Mouse (Mus musculus) cerebellum, postnatal 14 days (tissue): Measurements from ENCODE around the gene Ttc41.
"Not testable (repeated sequence)": the region's sequence is repeated elsewhere in the genome, so short reads cannot be mapped to it uniquely, and the experiment has no call there.

Experiments
- DNase-seq, 2 experiments: peaks; one replicate each; pipeline ENCODE4 v3.0.0; 2021; ENCODE audit warnings: mixed read lengths in 2 of 2

Gene Ttc41

DNA sequence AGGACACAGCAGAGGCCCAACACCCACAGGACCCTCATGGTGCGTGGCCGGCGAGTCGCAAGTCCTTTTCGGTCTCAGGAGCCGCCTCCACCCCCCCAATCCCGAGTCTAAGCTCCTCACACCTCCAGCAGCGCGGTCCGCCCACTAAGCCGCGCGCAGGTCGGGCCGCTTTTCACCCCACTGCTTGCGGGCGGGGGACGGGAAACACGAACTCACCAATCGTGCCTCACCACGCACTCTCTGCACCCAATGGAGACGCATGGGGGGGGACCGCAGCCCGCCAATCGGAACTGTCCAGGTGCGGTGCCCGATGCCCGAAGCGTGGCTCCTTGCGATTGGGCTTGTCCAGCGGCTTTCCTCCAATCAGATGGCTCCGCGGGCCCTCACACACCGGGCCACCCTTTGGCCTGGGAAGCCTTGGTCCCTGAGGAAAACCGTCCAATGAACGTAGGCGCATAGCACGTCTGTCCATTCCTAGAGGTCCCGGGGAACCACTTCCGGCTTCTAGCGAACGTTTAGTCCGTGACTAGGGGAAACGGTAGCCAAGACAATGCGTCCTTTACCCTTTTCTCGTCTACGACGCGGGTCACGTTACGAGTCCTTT lies at the start of gene Ttc41, which contains the start of gene Hsp90b1:
Gene Ttc41 (plus strand): TSS at position 494 of the 604 bp plus-strand sequence.
Gene Hsp90b1 (minus strand): TSS at position 192 of the 604 bp plus-strand sequence.
- peak; percentile 98 to 99 for DNase-seq

DNA sequence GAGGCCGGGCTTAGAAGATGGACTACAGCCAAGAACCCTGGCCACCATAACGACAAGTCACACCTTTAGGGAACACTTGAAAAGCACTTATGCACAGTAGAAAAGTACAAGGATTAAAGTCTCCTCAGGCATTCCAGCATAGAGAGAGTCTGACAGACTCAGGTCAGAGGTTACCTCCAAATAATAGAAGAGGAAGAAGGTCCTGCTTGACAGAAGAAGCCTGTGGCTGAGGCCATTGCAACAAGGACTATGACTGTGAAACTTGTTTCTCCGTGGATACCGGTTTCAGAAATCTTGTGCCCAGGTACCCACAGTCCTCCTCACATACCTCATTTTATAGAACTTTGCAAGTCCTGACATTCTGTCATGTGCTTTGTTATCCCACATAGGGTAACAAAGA lies 35.1 kb upstream of the Ttc41 start:
- DNase-seq = not testable (repeated sequence)

DNA sequence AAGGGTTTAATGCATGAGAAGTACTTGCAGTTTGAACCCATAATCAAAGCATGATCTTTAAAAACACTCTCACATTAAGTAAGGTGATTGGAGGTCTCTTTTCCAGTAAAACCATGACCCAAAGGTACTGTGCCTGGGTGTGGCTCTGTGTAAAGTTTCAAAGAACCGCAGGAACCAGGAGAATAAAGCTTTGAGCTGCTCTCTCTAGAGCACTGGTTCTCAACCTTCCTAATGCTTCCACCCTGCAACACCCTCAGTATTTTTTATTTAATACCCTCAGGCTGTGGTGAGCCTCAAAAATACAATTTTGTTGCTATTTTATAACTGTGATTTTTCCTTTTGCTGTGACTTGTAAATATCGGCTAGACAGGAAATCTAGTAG lies 20.8 kb upstream of the Ttc41 start:
- DNase-seq = not testable (repeated sequence)

DNA sequence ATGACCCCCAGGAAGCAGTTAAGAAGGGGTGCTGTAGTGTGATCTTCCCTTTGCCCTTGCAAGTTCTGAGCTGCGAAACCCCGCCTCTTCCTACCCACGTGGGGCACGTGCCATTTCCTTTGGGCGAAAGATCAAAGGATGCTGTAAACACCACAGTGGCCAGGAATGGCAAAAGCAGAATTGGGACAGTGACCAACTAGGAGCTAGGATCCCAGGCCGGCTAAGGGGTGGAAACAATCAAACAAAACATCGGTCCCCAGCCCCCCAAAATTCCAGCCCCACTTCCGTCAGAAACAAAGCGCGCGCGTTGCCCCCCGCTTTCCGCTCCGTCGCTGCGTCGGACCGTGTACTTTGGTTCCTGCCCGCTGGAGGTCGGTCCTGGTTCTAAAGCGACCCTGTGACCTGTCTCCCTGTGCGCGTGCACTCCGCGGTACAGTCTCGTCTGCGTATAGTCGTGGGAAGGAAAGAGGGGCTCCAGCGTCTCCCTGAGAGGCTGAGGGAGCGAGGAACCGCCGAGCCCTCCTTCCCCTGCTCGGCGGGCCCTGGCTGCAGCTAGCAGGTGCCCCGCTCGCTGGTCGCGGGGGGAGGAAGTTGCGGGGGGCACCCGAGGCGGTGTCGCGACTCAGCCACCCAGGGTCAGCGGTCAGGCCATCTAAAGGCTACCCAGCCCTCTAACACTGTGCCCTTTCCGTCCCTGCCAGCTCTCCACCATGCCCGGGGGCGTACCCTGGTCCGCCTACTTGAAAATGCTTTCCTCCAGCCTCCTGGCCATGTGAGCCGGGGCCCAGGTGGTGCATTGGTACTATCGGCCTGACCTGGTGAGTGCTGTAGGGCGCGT lies 20.2 kb upstream of the Ttc41 start:
- peak; percentile 89 to 90 for DNase-seq

DNA sequence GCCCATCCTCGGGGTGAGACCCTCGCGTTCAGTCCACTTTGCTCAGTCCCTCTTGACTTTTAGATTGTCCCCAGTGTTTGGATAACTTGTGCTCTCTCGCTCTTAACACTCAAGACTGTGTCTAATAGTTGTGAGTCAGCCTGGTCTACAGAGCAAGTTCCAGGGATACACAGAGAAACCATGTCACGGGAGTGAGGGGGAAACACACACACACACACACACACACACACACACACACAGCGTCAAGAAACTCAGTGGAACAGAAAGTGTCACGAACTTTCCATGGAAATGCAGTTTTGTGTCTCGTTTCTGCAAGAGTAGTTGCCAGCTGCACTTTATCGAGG lies 19.6 kb upstream of the Ttc41 start:
- DNase-seq = not testable (repeated sequence)

DNA sequence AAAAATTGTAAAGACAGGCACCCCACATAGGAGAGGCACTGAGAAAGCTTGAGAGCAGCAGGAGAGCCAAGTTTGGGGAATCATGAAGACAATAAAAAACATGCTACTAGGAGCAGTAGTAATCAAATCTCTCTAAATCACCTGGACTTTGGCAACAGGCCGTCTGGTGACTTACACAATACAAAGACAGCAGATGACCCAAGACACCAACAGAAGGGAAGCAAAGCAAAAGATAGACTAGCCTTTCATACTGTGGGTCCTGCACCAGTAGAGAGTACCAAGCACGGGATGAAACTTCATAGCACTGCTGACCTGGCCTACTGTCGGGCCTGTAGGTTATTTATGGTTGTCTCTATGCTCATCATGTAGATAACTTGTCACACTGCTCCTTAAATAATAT lies 5.4 kb upstream of the Ttc41 start:
- no peak for DNase-seq

DNA sequence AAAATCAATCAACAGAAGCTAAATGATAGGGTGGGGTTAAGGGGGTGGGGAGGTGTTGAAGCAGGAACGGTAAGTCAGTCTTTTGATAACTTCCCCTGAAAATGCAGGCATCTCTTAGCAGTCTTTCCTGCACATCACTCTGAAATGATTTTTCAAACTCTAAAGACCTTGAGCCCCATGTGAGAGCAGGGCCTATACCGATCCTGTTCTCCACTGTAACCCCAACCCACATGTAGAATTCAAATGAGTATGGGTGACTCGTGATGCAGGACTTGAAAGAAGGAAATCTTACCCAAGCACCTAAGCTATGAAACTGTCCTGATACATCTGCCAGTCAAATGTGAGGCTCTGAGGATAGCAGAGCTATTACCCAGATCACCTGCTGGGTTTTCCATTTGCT lies 4.6 kb upstream of the Ttc41 start:
- DNase-seq = no peak

DNA sequence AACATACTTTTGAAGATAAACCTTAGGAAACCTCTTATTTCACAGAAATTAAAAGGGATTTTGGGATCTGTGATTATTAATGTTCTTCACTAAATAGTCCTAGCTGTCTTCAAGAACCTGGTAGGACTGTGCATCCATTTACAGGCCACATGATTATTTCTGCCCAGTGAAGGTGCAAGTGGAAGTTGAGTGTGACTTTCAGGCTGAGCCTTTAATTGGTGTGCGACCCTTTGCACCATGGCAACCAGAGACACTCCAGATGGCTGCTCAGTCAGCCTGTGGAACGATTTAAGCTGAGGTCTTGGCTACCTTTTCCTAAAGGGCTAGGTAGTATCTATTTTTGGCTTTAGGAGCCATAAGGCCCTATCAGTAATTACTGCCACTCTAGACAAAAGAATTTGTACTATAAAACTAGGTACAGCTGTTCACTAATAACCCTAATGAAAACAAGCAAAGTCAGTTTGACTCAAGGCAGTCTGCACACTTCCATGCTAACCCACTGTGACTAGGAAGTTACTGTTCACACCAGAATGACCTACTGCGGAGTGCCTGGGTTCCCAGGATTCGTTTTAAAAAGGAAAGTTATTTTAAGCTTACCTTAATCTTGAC lies 3.2 kb upstream of the Ttc41 start:
- DNase-seq = peak; percentile 65 to 71

DNA sequence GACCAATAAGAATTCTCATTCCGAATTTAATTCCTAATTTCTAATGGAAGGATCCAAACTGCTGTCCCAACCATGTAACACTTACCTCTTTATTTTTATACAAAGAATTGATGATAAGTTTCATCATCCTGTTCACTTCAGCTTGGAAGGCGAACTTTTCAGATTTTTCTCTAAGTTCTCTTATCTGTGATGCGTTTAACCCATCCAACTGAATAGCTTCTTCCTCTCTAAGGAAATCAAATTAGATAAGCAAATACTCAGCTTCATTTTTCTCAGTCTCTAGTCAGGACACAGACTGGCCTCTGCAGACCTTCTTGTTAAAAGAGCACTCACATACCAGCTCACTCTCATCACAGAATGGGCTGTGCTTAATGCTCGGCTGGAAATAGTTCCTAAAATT lies 2.2 kb upstream of the Ttc41 start:
- no peak for DNase-seq

DNA sequence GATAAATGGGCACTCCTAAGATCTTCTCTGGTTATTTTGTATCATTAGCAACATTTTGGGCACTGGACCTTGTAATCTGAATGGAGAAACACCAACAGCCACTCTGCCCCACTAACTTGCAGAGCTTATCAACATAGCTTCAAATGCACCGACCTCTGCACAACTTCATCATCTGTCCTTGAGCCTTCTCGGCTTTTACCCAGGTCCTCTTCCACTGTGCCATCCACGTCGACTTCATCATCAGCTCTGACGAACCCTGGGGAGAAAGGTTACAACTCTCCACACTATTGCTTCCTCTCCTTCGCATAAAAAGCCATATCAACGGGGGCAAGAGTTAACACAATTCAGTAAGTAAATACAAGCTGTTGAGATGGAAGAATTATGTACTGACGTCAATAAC lies 1.5 kb upstream of the Ttc41 start:
- DNase-seq = no peak

DNA sequence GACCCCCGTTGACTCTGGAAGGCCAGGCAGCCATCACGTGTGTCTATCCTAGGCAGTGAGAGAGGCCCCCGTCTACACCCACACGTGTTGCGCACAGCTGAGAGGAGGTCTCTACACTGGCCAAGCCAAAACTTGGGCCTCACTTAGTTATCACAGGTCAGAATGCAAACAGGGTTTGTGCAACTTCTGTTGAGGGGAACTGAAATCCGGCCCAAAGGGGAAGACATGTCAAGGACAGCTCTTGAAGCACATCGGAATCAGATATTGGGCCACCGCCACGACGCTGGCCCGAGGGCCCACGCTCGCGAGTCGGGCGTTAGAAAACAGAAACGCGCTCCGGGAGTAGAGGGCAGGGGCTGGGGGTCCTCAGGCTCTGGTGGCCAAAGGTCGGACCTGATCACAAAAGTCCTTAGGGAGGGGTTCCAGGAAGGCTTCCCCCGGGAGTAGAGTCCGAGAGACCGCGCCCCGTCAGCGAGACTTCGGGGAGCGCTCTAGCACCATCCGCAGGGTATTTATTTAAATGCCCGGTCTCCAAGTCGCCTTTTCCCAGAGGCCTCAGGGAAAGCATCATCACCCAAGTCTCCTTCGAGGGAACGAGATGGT lies 921 bp upstream of the Ttc41 start:
- DNase-seq = peak; percentile 49 to 59

DNA sequence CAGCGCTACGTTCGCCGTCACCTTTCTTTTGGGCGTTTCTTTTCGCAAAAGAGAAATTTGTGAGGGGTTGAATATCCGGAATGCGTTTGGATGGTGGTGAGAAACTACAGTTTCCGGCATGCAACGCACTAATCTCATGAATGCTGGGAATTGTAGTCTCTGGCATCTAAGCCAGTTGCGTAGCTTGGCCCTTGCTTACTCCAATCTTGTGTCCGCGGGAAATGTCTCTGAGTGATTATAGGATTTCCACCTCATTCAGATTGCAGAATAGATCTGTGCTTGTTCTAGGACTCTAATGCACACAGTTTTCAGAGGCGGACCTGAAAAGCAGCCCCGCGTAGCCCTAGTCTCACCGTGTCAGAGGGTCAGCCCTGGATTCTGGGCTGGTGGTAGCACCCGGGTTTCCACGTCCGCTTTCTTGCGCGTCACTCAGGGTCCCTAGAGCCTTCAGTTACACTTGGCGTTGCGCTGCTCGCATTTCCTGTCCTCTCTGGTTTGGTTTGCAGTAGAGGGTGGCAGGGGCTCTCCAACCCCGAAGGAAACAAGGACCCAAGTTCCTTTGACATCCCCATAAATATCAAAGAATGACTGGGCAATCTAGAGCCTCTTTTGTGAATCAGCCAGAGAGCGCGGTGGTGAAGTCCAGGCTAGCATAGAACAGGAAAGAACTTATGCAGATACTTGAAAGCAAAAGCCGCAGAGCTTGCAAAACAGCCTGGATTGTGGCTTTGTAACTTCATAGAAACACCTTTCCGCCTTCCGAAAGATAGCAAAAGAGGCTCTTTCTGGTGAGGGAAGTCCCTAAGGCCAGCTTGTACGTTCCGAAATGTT lies 526 bp downstream of the Ttc41 start:
- DNase-seq = peak in 1 of 2 experiments; percentile 77

DNA sequence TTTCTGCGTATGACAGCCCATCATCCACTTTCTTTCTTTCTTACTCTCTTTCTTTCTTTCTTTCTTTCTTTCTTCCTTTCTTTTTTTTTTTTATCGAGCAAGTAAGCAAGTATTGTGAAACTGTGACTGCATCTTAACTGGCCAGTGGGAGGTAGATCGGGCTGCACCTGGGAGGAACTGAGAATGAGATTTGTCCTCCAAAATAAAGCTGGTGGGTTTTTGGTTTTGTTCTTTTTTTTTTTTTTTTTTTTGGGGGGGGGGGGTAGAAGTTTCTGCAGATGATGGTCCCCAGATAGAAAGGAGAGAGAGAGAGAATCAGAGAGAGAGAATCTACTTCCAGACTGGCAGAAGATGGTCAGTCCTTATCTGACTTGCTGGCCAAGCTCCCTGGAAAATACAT lies 1.5 kb downstream of the Ttc41 start:
- DNase-seq = no peak

DNA sequence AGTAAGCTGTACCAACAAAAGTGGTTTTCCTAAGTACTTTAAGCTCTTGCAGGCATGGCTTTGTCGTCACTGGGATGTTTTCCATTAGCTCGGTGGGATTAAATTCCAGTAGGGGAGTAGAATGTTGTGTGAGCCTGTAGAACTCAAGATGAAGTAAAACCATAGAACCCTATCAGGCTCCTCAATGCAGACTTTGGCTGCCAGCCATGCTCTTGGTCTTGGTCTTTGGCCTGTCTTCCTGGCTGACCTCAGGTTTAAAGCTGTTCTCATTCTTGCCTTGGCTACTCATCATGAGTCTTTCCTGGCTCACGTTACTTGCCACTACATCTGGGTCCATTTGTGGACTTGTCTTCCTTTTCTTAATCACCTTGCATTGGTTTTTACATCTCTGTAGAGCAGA lies 6.5 kb downstream of the Ttc41 start:
- no peak for DNase-seq

DNA sequence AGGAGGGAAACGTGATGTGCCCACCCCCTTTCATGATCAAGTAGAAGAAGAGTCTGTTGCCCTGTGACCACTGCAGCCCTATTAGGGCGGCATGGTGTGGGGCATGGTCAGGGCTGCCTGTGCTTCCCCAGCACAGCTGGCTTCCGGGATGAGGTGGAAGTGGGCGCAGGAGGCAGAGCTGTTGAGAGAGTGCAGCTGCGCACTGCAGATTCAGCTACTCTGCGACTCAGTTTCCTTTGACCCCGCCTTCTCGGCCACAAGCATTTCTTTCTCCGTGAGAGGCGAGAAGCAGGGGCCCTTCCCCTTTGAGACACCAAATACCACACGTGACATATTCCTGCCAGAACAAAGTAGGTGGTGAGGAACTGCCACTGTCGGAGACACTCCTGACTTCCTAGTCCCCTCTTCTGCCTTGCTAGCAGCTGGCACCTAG lies 22.0 kb downstream of the Ttc41 start:
- DNase-seq = no peak

DNA sequence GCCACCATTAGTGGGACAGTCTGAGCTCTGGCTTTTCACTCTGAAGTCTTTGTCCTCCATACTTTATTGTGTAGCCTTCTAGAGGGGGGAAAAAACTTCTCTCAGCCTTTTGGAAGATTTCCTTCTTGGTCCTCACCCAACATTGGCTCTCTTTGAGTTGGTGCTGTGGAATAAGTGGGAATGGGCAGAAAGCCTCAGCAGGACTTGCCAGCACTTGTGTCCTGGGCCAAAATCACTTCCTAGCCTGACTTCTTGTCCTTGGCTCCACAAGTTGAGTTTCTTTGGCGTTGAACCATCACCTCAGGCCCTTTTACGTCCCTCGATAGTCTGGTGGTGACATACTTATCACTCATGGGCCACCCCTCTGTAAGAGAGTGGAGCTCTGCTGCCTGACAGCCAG lies 22.6 kb downstream of the Ttc41 start:
- peak in 1 of 2 experiments; percentile 10 for DNase-seq

DNA sequence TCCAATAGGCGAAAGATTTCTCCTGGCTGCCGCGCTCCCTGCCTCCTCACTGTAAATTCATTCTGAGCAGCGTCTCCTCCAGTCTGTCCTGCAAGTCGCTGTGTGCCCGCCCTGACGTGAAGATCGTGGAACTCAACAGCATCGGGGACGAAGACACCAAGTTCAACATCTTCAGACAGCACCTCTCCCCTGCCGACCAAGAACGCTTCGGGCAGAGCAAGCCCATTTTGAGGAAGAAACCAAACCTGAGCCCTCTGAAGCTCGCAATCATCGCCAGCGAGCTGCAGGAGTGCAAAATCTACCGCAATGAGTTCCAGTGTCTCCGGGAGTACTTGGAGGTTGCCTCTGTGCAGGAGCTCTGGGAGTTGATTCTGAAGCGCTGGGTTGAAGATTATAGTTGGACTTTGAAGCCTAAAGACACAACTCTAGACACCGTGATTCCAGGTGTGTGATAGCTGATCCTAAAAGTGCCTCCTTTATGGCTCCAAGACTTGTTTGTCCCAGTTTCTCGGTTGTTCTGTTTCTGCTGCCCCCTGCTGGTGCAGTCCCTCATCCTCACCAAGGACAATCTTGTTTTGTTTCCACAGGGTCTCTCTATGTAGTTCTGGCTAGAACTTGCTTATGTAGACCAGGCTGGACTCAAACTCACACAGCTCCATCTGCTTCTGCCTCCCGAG lies 25.4 kb downstream of the Ttc41 start:
- peak; percentile 90 to 92 for DNase-seq

DNA sequence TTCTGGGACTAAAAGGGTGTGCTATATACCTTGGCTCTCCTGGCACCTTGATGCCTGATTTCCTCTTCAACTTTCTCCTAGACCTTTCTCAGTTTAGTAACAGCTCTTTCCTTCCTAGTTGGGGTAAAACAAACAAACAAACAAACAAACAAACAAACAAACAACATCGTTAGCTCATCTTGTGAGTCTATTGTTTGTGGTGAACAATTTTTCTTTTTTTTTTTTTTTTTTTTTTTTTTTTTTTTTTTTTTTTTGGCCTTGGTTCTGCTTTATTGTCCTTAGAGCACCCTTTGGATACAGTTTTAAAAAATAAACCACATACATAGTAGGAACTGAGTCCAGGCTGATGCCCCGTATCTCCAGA lies 25.9 kb downstream of the Ttc41 start:
- DNase-seq = no peak

DNA sequence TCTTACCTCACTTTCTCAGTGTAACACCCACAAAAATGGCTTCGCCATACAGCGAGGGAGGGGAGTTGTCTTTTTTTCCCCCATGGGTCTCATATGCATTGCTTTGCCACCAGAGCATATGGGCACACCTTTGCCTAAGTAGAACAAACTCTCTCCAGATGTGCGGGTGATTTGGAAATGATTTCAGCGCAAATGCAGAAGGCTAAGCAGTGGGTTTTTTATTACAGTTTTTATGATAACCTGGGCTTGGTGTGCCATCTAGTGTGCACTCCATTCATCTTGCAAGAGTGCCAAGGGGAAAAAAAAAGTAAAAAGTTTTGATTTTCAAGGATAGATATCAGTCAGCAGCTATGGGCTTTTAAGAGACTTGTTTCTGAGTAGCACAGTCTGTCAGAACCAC lies 29.4 kb downstream of the Ttc41 start:
- DNase-seq = no peak

DNA sequence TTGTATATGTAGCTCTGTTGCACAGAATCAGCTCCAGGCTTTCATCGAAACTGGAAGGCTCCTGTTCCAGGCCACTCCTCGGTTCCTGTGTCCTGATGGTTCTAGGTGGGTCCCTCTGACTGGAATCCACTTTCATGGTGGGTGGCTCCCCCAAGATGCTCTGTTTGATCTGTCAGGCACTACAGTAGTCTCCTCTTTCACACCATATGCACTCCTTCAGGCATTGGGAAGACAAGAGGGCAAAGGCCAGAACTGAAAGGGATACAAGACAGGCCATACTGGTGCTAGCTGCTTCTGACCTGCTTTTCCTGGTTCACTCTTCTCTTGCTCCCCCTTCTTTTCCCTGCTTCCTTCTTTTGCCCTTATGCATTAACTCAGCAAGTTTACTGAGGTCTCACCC lies 37.3 kb downstream of the Ttc41 start:
- no peak for DNase-seq

DNA sequence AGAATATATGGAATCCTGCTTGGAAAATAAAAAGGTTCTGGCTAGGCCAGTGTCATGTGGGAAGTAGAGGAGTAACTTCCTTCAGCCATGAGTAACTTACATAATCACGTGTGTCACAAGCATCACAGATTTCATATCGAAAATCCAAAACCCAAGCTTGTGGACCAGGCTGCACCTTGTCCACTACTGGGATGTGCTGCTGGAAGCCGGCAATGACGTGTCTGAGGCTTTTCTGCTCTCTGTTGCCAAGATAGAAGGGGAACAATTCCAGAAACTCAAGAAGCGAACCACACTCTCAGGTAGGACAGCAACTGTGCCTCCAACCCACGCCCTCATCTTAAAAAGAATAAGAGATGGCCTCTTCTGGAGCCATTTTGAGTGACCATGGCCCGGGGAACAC lies 38.7 kb downstream of the Ttc41 start:
- DNase-seq = no peak

DNA sequence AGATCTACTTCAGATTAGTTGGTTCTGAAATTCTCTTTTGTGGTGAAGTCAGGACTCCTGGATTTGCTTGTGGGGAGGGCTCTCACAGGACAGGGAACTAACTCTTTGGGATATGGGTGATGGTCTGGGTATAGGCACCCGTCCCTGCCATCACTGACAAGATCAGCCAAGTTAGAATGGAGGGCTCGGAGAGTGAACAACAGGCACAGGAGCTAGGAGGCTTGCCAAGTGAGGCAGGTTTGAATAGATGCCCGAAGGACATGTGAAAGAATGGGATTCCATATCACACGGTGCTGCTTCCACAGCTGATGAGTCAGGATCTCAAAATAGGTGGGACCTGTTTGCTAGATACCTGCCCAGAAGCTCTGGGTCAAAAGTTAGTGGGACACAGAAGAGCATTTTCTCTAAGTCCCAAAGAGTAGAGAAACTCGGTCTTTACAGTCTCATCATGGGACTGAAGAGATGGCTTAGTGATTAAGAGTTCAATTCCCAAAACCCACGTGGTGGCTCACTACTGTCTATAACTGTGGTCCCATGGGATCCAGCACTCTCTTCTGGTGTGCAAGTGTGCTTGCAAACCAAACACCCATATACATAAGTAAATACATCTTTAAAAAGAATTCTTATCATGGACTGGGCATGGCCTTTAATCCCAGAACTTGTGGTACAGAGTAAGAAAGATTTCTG lies 50.3 kb downstream of the Ttc41 start:
- DNase-seq = no peak
